Mouse (Mus musculus) MEL (cell line): Measurements from ENCODE around the gene Mapk10.

Source experiments
- CTCF ChIP-seq, 3 experiments: IDR thresholded peaks in 2 of 3; conservative IDR thresholded peaks in 1 of 3; 2 replicates each; pipeline ENCODE4 v1.5.1; 2011 to 2012; ENCODE audit warnings: low read length in 3 of 3, low read depth in 2 of 3, mild to moderate bottlenecking in 2 of 3, improper control_type of control experiment in 1 of 3, inconsistent platforms in 1 of 3, mixed read lengths in 1 of 3, moderate library complexity in 1 of 3; ENCODE audit not compliant: control insufficient read depth in 1 of 3, insufficient read depth in 1 of 3, poor library complexity in 1 of 3, severe bottlenecking in 1 of 3
- GATA1 ChIP-seq: IDR thresholded peaks from 2 replicates; pipeline ENCODE4 v1.6.1; 2011; ENCODE audit warnings: low read depth, low read length, improper control_type of control experiment
- MAX ChIP-seq: IDR thresholded peaks from 2 replicates; pipeline ENCODE4 v1.6.1; 2011; ENCODE audit warnings: low read length, improper control_type of control experiment
- MXI1 ChIP-seq: IDR thresholded peaks from 2 replicates; pipeline ENCODE4 v1.6.1; 2011; ENCODE audit warnings: mild to moderate bottlenecking, low read depth, low read length, improper control_type of control experiment
- SMC3 ChIP-seq: IDR thresholded peaks from 2 replicates; pipeline ENCODE4 v1.6.1; 2011; ENCODE audit warnings: low read depth, low read length, improper control_type of control experiment

GRCm38 (mm10) chr5:102952918-102953317 is 258.2 kb downstream of the Mapk10 start:
- no peak for TF ChIP-seq MAX
- TF ChIP-seq SMC3, result no peak
- no peak for TF ChIP-seq CTCF (IDR thresholded peaks at IDR 0.05 in 2 of 3, conservative IDR thresholded peaks at IDR 0.05 in 1 of 3; ENCODE audit: control insufficient read depth in 1 of 3, insufficient read depth in 1 of 3, low read depth in 2 of 3, low read length in 3 of 3, poor library complexity in 1 of 3, severe bottlenecking in 1 of 3)
- TF ChIP-seq GATA1, result no peak
- TF ChIP-seq MXI1, result no peak
